Mouse (Mus musculus) heart, postnatal 0 days (tissue): ENCODE measurements around the gene Slc30a5. TPM values are rescaled to one million over a fixed set of nuclear protein-coding genes. Genes with fewer than 3 reads are reported as not detected.

Experiments used
- ATAC-seq: fragments of 200-750 bp; cut with Nextera tagmentation; 2 replicates; pipeline ENCODE4 v1.8.0; 2017; ENCODE audit warnings: low read depth, moderate number of reproducible peaks, moderate library complexity; ENCODE audit not compliant: insufficient read depth
- DNase-seq: peaks from one replicate; pipeline ENCODE4 v3.0.0-alpha.2; 2016; ENCODE audit warnings: low spot score
- H3K27ac ChIP-seq: fragments of 300-500 bp; sonication (generic); 2 replicates; pipeline ENCODE4 v1.5.1; 2014; ENCODE audit warnings: low read depth, mild to moderate bottlenecking
- H3K27me3 ChIP-seq: fragments of 300-500 bp; sonication (generic); 2 replicates; pipeline ENCODE4 v1.6.1; 2014; ENCODE audit warnings: low read length, mixed read lengths; ENCODE audit not compliant: control insufficient read depth, insufficient read depth
- H3K36me3 ChIP-seq: fragments of 300-500 bp; sonication (generic); replicated peaks from 2 replicates; pipeline ENCODE4 v1.6.1; 2014; ENCODE audit warnings: low read length, mixed read lengths; ENCODE audit not compliant: control insufficient read depth, insufficient read depth
- H3K4me1 ChIP-seq: fragments of 300-500 bp; sonication (generic); 2 replicates; pipeline ENCODE4 v1.6.1; 2014; ENCODE audit warnings: antibody characterized with exemption; ENCODE audit not compliant: control insufficient read depth, insufficient read depth
- H3K4me2 ChIP-seq: fragments of 300-500 bp; sonication (generic); 2 replicates; pipeline ENCODE4 v1.6.1; 2014; ENCODE audit warnings: low read depth, mild to moderate bottlenecking, low read length, moderate library complexity
- H3K4me3 ChIP-seq: fragments of 300-500 bp; sonication (generic); 2 replicates; pipeline ENCODE4 v1.5.1; 2014; ENCODE audit warnings: low read depth, low read length
- H3K9ac ChIP-seq: fragments of 300-500 bp; sonication (generic); replicated peaks from 2 replicates; pipeline ENCODE4 v1.6.1; 2014; ENCODE audit warnings: low read depth, low read length, mixed read lengths
- H3K9me3 ChIP-seq: fragments of 300-500 bp; sonication (generic); replicated peaks from 2 replicates; pipeline ENCODE4 v1.6.1; 2016; ENCODE audit warnings: low read length; ENCODE audit not compliant: control insufficient read depth
- CTCF ChIP-seq: IDR thresholded peaks from 2 replicates; pipeline ENCODE4 v1.5.1; 2016; ENCODE audit warnings: antibody characterized with exemption, control low read depth, low read depth
- EP300 ChIP-seq: IDR thresholded peaks from 2 replicates; pipeline ENCODE4 v1.6.1; 2016; ENCODE audit warnings: antibody characterized with exemption, low read depth
- WGBS: fragments of 180-500 bp; shearing (Covaris S2); extraction: QIAGEN DNeasy Blood & Tissue Kit; methylation state at CpG from one replicate; pipeline ENCODE4 v1.1.7; 2014; 5-methylcytosine and 5-hydroxymethylcytosine counted together
- polyA plus RNA-seq: library from polyadenylated mRNA; unstranded; fragments of >200 nt; fragmentation: Nextera tagmentation; extraction: Ambion mirVana; gene quantifications from 2 replicates; pipeline ENCODE4 v1.2.1, GENCODE M21; 2015
- total RNA-seq: library from RNA; depleted of rRNA; stranded (reverse); fragments of >200 nt; gene quantifications from 2 replicates; pipeline ENCODE4 v1.2.3, GENCODE M21; 2014; ENCODE audit warnings: low replicate concordance

Slc30a5 gene
- total and polyA plus RNA-seq, 2 experiments from 2014 or later: 21.1 to 46.0 TPM

DNA sequence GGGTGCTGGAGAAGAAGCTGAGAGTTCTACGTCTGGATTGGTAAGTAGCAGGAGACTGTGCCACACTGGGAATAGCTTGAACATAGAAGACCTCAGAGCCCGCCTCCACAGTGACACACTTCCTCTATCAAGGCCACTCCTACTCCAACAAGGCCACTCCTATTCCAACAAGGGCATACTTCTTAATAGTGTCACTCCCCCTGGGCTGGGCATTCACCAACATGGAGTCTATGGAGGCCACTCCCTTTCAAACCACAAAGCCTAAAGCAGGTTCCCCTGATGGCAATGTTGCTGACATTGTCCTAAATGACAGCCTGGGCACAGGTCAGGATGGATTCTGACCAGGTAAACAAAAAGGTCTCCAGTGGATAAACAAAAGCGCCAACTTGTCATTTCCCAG is 15.9 kb upstream of the Slc30a5 start:
- Histone ChIP-seq H3K4me3 (no peak overlapping the region), H3K4me1 (no peaks in the 10 kb centered on the region), H3K36me3 (no peaks in the 10 kb centered on the region), H3K9ac (no peak overlapping the region), H3K9me3 (no peaks in the 10 kb centered on the region), H3K4me2 (no peak overlapping the region), H3K27me3 (no peaks in the 10 kb centered on the region), H3K27ac (no peak overlapping the region)
- DNase-seq (no peak), ATAC-seq (no peak)
- TF ChIP-seq EP300: no peak
- TF ChIP-seq CTCF: no peak
- WGBS: 96% methylated on average over 3 of the region's 3 CpGs

GRCm38 (mm10) chr13:100846891-100847579 is 13.8 kb upstream of the Slc30a5 start:
- DNase-seq: no peak
- no peak overlapping the region for H3K4me3 ChIP-seq
- no peak overlapping the region for H3K9ac ChIP-seq
- TF ChIP-seq CTCF (peak; percentile 36), EP300 (no peak)
- 49% methylated on average over 21 of the region's 21 CpGs for WGBS
- H3K4me1 ChIP-seq: peaks cover 4% of the 10 kb centered on the region; the same call in 1 of the 2 replicates
- no peaks in the 10 kb centered on the region for H3K36me3 ChIP-seq
- no peak for ATAC-seq
- H3K9me3 ChIP-seq: peaks cover 3% of the 10 kb centered on the region; the same call in 1 of the 2 replicates
- H3K4me2 ChIP-seq: peak overlapping the region; percentile 20
- H3K27ac ChIP-seq: no peak overlapping the region
- no peaks in the 10 kb centered on the region for H3K27me3 ChIP-seq

- Histone ChIP-seq H3K36me3 (no peaks in the 10 kb centered on the region), H3K27me3 (no peaks in the 10 kb centered on the region), H3K9ac (no peak overlapping the region), H3K4me2 (no peak overlapping the region), H3K4me1 (peaks cover 4% of the 10 kb centered on the region; the same call in 1 of the 2 replicates), H3K27ac (no peak overlapping the region), H3K4me3 (no peak overlapping the region), H3K9me3 (peaks cover 7% of the 10 kb centered on the region; the same call in 1 of the 2 replicates)
- 60% methylated on average over 8 of the region's 8 CpGs for WGBS
- no peak for DNase-seq
- TF ChIP-seq CTCF (no peak), EP300 (no peak)
- no peak for ATAC-seq
These were observed 13.0 kb upstream of the Slc30a5 start for GRCm38 (mm10) chr13:100846254-100846653.

GRCm38 (mm10) chr13:100843944-100844343 is 10.7 kb upstream of the Slc30a5 start:
- 71% methylated on average over 2 of the region's 2 CpGs for WGBS

GRCm38 (mm10) chr13:100843016-100843725 is 9.9 kb upstream of the Slc30a5 start:
- no peaks in the 10 kb centered on the region for H3K36me3 ChIP-seq
- H3K9ac ChIP-seq: no peak overlapping the region
- no peak overlapping the region for H3K4me3 ChIP-seq
- ATAC-seq (peak; percentile 58; the same call in 1 of the 2 replicates), DNase-seq (peak; percentile 45)
- H3K9me3 ChIP-seq: peaks cover 7% of the 10 kb centered on the region; the same call in 1 of the 2 replicates
- 29% methylated on average over 7 of the region's 7 CpGs for WGBS
- TF ChIP-seq EP300 (no peak), CTCF (no peak)
- peaks cover 4% of the 10 kb centered on the region; the same call in 1 of the 2 replicates for H3K4me1 ChIP-seq
- H3K27me3 ChIP-seq: no peaks in the 10 kb centered on the region
- 0 out of 2 replicates have a peak overlapping the region, but pooled peaks have one; percentile 20 for H3K27ac ChIP-seq
- no peak overlapping the region for H3K4me2 ChIP-seq

More at GRCm38 (mm10) chr13:100843944-100844343, 10.7 kb upstream of the Slc30a5 start:
- no peak overlapping the region for H3K9ac ChIP-seq
- DNase-seq (no peak), ATAC-seq (no peak)
- no peaks in the 10 kb centered on the region for H3K27me3 ChIP-seq
- TF ChIP-seq EP300 (no peak), CTCF (peak; percentile 41)
- no peaks in the 10 kb centered on the region for H3K36me3 ChIP-seq
- H3K4me2 ChIP-seq: no peak overlapping the region
- peaks cover 7% of the 10 kb centered on the region; the same call in 1 of the 2 replicates for H3K9me3 ChIP-seq
- H3K4me3 ChIP-seq: no peak overlapping the region
- H3K4me1 ChIP-seq: peaks cover 4% of the 10 kb centered on the region; the same call in 1 of the 2 replicates
- no peak overlapping the region for H3K27ac ChIP-seq
